Mouse (Mus musculus): ENCODE data around the gene Olfr485. TPM values are rescaled to one million over a fixed set of nuclear protein-coding genes. Genes with fewer than 3 reads are reported as not detected.
"Not testable (repeated sequence)": the region's sequence is repeated elsewhere in the genome, so short reads cannot be mapped to it uniquely, and the experiment has no call there.

Olfr485 gene
- not detected in 2 replicates for polyA plus RNA-seq (2012; rRNA removed)

GRCm38 (mm10) chr7:108159771-108160170 lies at the start of gene Olfr485:
Gene Olfr485, minus strand, starts transcription at chr7:108159871.
- DNase-seq (ENCODE audit: low spot score), result no peak

GRCm38 (mm10) chr7:108196938-108197337 lies 37.3 kb upstream of the Olfr485 start:
- DNase-seq (ENCODE audit: low spot score), result no peak

- DNase-seq (ENCODE audit: low spot score), result not testable (repeated sequence)
Observed at GRCm38 (mm10) chr7:108196337-108196736, 36.7 kb upstream of the Olfr485 start.

GRCm38 (mm10) chr7:108192714-108193113 lies 33.0 kb upstream of the Olfr485 start:
- DNase-seq (ENCODE audit: low spot score), result not testable (repeated sequence)

GRCm38 (mm10) chr7:108191196-108191595 lies 31.5 kb upstream of the Olfr485 start:
- DNase-seq (ENCODE audit: low spot score), result not testable (repeated sequence)

GRCm38 (mm10) chr7:108185237-108185636 lies 25.6 kb upstream of the Olfr485 start:
- DNase-seq (ENCODE audit: low spot score), result not testable (repeated sequence)

- not testable (repeated sequence) for DNase-seq (ENCODE audit: low spot score)
Observed at GRCm38 (mm10) chr7:108184401-108184800, 24.7 kb upstream of the Olfr485 start.

GRCm38 (mm10) chr7:108172642-108173041 lies 13.0 kb upstream of the Olfr485 start, which contains the start of gene Olfr486:
Gene Olfr486, minus strand, starts transcription at chr7:108172742.
- DNase-seq (ENCODE audit: low spot score), result not testable (repeated sequence)

GRCm38 (mm10) chr7:108127349-108127748 lies 32.3 kb downstream of the Olfr485 start, which contains the start of gene Olfr484:
Gene Olfr484, minus strand, starts transcription at chr7:108127449.
- DNase-seq (ENCODE audit: low spot score), result no peak

GRCm38 (mm10) chr7:108121416-108121815 lies 38.3 kb downstream of the Olfr485 start:
- no peak for DNase-seq (ENCODE audit: low spot score)

GRCm38 (mm10) chr7:108120681-108121080 lies 39.0 kb downstream of the Olfr485 start:
- DNase-seq (ENCODE audit: low spot score), result no peak

Other genes starting within 250 kb of the Olfr485 start
- gene Olfr473, start 229.4 kb downstream of the Olfr485 start, polyA plus RNA-seq (2012; rRNA removed), result not detected in 2 replicates
- gene Olfr474, start 205.2 kb downstream of the Olfr485 start, polyA plus RNA-seq (2012; rRNA removed), result not detected in 2 replicates
- not detected in 2 replicates for gene Olfr476, start 195.1 kb downstream of the Olfr485 start, polyA plus RNA-seq (2012; rRNA removed)
- not detected in 2 replicates for gene Olfr477, start 173.2 kb downstream of the Olfr485 start, polyA plus RNA-seq (2012; rRNA removed)
- gene Olfr478, start 125.9 kb downstream of the Olfr485 start, polyA plus RNA-seq (2012; rRNA removed), result not detected in 2 replicates
- gene Olfr479, start 109.2 kb downstream of the Olfr485 start, polyA plus RNA-seq (2012; rRNA removed), result not detected in 2 replicates
- gene Olfr480, start 92.5 kb downstream of the Olfr485 start, polyA plus RNA-seq (2012; rRNA removed), result not detected in 2 replicates
- not detected in 2 replicates for gene Olfr481, start 80.0 kb downstream of the Olfr485 start, polyA plus RNA-seq (2012; rRNA removed)
- 0.06 and 0.07 TPM in 2 replicates for gene Olfr482, start 62.3 kb downstream of the Olfr485 start, polyA plus RNA-seq (2012; rRNA removed)
- not detected in 2 replicates for gene Olfr483, start 59.0 kb downstream of the Olfr485 start, polyA plus RNA-seq (2012; rRNA removed)
- gene Olfr484, start 32.4 kb downstream of the Olfr485 start, polyA plus RNA-seq (2012; rRNA removed), result not detected in 2 replicates
- not detected in 2 replicates for gene Olfr486, start 12.9 kb upstream of the Olfr485 start, polyA plus RNA-seq (2012; rRNA removed)
- gene Olfr487, start 54.8 kb upstream of the Olfr485 start, polyA plus RNA-seq (2012; rRNA removed), result not detected in 2 replicates
- gene Olfr488, start 98.5 kb upstream of the Olfr485 start, polyA plus RNA-seq (2012; rRNA removed), result not detected in 2 replicates
- not detected in 2 replicates for gene Olfr490, start 129.1 kb upstream of the Olfr485 start, polyA plus RNA-seq (2012; rRNA removed)
- not detected in 2 replicates for gene Olfr491, start 153.6 kb upstream of the Olfr485 start, polyA plus RNA-seq (2012; rRNA removed)
- not detected in 2 replicates for gene Olfr492, start 163.8 kb upstream of the Olfr485 start, polyA plus RNA-seq (2012; rRNA removed)
- not detected in 2 replicates for gene Olfr493, start 187.1 kb upstream of the Olfr485 start, polyA plus RNA-seq (2012; rRNA removed)
- not detected in 2 replicates for gene Olfr494, start 205.5 kb upstream of the Olfr485 start, polyA plus RNA-seq (2012; rRNA removed)
- not detected in 2 replicates for gene Olfr495, start 233.3 kb upstream of the Olfr485 start, polyA plus RNA-seq (2012; rRNA removed)

Data from urinary bladder, adult 2 months (tissue).